Mouse (Mus musculus) liver, embryonic 13.5 days (tissue): ENCODE results near the gene Topors. TPM values are rescaled to one million over a fixed set of nuclear protein-coding genes. Genes with fewer than 3 reads are reported as not detected.
"Not testable (repeated sequence)": the region's sequence is repeated elsewhere in the genome, so short reads cannot be mapped to it uniquely, and the experiment has no call there.

Source experiments
- ATAC-seq: fragments of 200-750 bp; cut with Nextera tagmentation; 2 replicates; pipeline ENCODE4 v1.8.0; 2017; ENCODE audit warnings: low read depth, mild to moderate bottlenecking, moderate number of reproducible peaks, moderate library complexity
- DNase-seq: peaks from one replicate; pipeline ENCODE4 v3.0.0; 2022
- H3K27ac ChIP-seq: fragments of 300-500 bp; sonication (generic); 2 replicates; pipeline ENCODE4 v1.5.1; 2015; ENCODE audit warnings: moderate library complexity, mild to moderate bottlenecking, inconsistent platforms
- H3K27me3 ChIP-seq: fragments of 300-500 bp; sonication (generic); 2 replicates; pipeline ENCODE4 v1.6.1; 2015; ENCODE audit warnings: mild to moderate bottlenecking, inconsistent platforms
- H3K36me3 ChIP-seq: fragments of 300-500 bp; sonication (generic); 2 replicates; pipeline ENCODE4 v1.6.1; 2015; ENCODE audit warnings: mild to moderate bottlenecking, inconsistent platforms
- H3K4me1 ChIP-seq: fragments of 300-500 bp; sonication (generic); replicated peaks from 2 replicates; pipeline ENCODE4 v1.6.1; 2015; ENCODE audit warnings: inconsistent platforms
- H3K4me2 ChIP-seq: fragments of 300-500 bp; sonication (generic); 2 replicates; pipeline ENCODE4 v1.6.1; 2015; ENCODE audit warnings: inconsistent platforms, mild to moderate bottlenecking, moderate library complexity
- H3K4me3 ChIP-seq: fragments of 300-500 bp; sonication (generic); replicated peaks from 2 replicates; pipeline ENCODE4 v1.5.1; 2015; ENCODE audit warnings: mild to moderate bottlenecking, inconsistent platforms
- H3K9ac ChIP-seq: fragments of 300-500 bp; sonication (generic); 2 replicates; pipeline ENCODE4 v1.6.1; 2015; ENCODE audit warnings: mild to moderate bottlenecking, inconsistent platforms
- H3K9me3 ChIP-seq: fragments of 300-500 bp; sonication (generic); replicated peaks from 2 replicates; pipeline ENCODE4 v1.6.1; 2016; ENCODE audit warnings: inconsistent platforms
- WGBS: fragments of 180-500 bp; shearing (Covaris S2); methylation state at CpG from one replicate; pipeline ENCODE4 v1.1.7; 2015; ENCODE audit not compliant: insufficient replicate concordance; 5-methylcytosine and 5-hydroxymethylcytosine counted together
- polyA plus RNA-seq: library from polyadenylated mRNA; unstranded; fragments of >200 nt; fragmentation: Nextera tagmentation; extraction: Ambion mirVana; gene quantifications from 2 replicates; pipeline ENCODE4 v1.2.1, GENCODE M21; 2015

Topors gene
- polyA plus RNA-seq, result 18.3 and 21.4 TPM in 2 replicates

- H3K9ac ChIP-seq, result peak within 1 kb of the TSS; percentile 91
- H3K27ac ChIP-seq, result peak within 1 kb of the TSS; percentile 93
- peak within 1 kb of the TSS; percentile 96 for H3K4me2 ChIP-seq
- H3K27me3 ChIP-seq, result no peaks in the 10 kb centered on the region
- WGBS, result 0% methylated on average over 38 of the region's 38 CpGs
- peaks cover 36% of the 10 kb centered on the region for H3K36me3 ChIP-seq
- peaks cover 35% of the 10 kb centered on the region for H3K4me1 ChIP-seq
- ATAC-seq (peak; percentile 93), DNase-seq (peak; percentile 92)
- peak within 1 kb of the TSS; percentile 73 for H3K4me3 ChIP-seq
- H3K9me3 ChIP-seq, result no peaks in the 10 kb centered on the region
Observed at GRCm38 (mm10) chr4:40269430-40270032, at the start of gene Topors, which contains the start of gene Smim27. Gene Topors (minus strand): TSS chr4:40269850. Gene Smim27 (plus strand): TSS chr4:40269579.

- no peaks in the 10 kb centered on the region for H3K27me3 ChIP-seq
- no peak overlapping the region for H3K4me3 ChIP-seq
- no peak overlapping the region for H3K4me2 ChIP-seq
- 65% methylated on average over 3 of the region's 3 CpGs for WGBS
- no peak for DNase-seq
- ATAC-seq, result no peak
- no peaks in the 10 kb centered on the region for H3K36me3 ChIP-seq
- no peaks in the 10 kb centered on the region for H3K9me3 ChIP-seq
- no peak overlapping the region for H3K27ac ChIP-seq
- H3K9ac ChIP-seq, result no peak overlapping the region
- 0 out of 2 replicates have a peak, but pooled peaks cover 2% of the 10 kb centered on the region for H3K4me1 ChIP-seq
Observed at GRCm38 (mm10) chr4:40317404-40317803, 47.8 kb upstream of the Topors start.

- no peak overlapping the region for H3K9ac ChIP-seq
- ATAC-seq (no peak), DNase-seq (no peak)
- no peak overlapping the region for H3K4me3 ChIP-seq
- no peak overlapping the region for H3K27ac ChIP-seq
- 37% methylated on average over 6 of the region's 6 CpGs for WGBS
- H3K36me3 ChIP-seq, result no peaks in the 10 kb centered on the region
- peaks cover 22% of the 10 kb centered on the region for H3K4me1 ChIP-seq
- no peaks in the 10 kb centered on the region for H3K27me3 ChIP-seq
- no peak overlapping the region for H3K4me2 ChIP-seq
- no peaks in the 10 kb centered on the region for H3K9me3 ChIP-seq
Observed at GRCm38 (mm10) chr4:40313026-40313425, 43.4 kb upstream of the Topors start.

DNA sequence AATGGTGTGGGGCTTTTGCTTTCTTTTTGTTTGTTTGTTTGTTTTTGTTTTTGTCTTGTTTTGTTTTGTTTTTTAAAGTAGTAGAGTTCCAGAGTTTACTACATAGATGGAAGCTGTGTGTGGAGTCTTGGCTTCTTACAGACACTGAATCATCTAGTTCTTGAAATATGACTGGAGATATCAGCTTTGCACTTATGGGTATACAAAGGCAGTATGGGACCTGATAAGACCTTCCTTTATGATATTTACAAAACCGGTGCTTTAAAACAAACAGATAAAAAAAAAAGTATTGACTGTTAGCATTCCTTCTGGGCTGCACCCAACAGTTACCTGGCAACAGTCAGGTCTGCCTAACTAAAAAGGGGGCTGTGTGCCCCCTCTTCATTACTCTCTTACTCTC, 42.6 kb upstream of the Topors start:
- peaks cover 22% of the 10 kb centered on the region for H3K4me1 ChIP-seq
- H3K9ac ChIP-seq, result no peak overlapping the region
- no peak overlapping the region for H3K4me2 ChIP-seq
- 9% methylated on average over 1 of the region's 1 CpGs for WGBS
- H3K9me3 ChIP-seq, result no peaks in the 10 kb centered on the region
- H3K4me3 ChIP-seq, result no peak overlapping the region
- no peak for DNase-seq
- no peaks in the 10 kb centered on the region for H3K36me3 ChIP-seq
- peak; percentile 63 for ATAC-seq
- H3K27ac ChIP-seq, result no peak overlapping the region
- no peaks in the 10 kb centered on the region for H3K27me3 ChIP-seq

GRCm38 (mm10) chr4:40310796-40311383, 41.2 kb upstream of the Topors start:
- H3K36me3 ChIP-seq, result no peaks in the 10 kb centered on the region
- H3K27ac ChIP-seq, result no peak overlapping the region
- H3K4me1 ChIP-seq, result peaks cover 22% of the 10 kb centered on the region
- no peak overlapping the region for H3K9ac ChIP-seq
- no peaks in the 10 kb centered on the region for H3K9me3 ChIP-seq
- H3K4me2 ChIP-seq, result no peak overlapping the region
- no peak overlapping the region for H3K4me3 ChIP-seq
- ATAC-seq, result no peak
- no peaks in the 10 kb centered on the region for H3K27me3 ChIP-seq
- DNase-seq, result no peak
- 73% methylated on average over 11 of the region's 11 CpGs for WGBS

- ATAC-seq, result no peak
- H3K4me2 ChIP-seq, result no peak overlapping the region
Observed at GRCm38 (mm10) chr4:40309682-40310081, 40.0 kb upstream of the Topors start.

GRCm38 (mm10) chr4:40302445-40303125, 32.9 kb upstream of the Topors start:
- Histone ChIP-seq H3K27me3 (0 out of 2 replicates have a peak, but pooled peaks cover 5% of the 10 kb centered on the region), H3K4me1 (peaks cover 10% of the 10 kb centered on the region), H3K9ac (no peak overlapping the region), H3K27ac (no peak overlapping the region), H3K9me3 (no peaks in the 10 kb centered on the region), H3K4me2 (no peak overlapping the region), H3K4me3 (no peak overlapping the region), H3K36me3 (no peaks in the 10 kb centered on the region)
- ATAC-seq, result no peak
- WGBS, result 48% methylated on average over 10 of the region's 10 CpGs
- no peak for DNase-seq

More at GRCm38 (mm10) chr4:40309682-40310081, 40.0 kb upstream of the Topors start:
- H3K36me3 ChIP-seq, result no peaks in the 10 kb centered on the region
- no peak overlapping the region for H3K4me3 ChIP-seq
- no peak overlapping the region for H3K9ac ChIP-seq
- peaks cover 22% of the 10 kb centered on the region for H3K4me1 ChIP-seq
- DNase-seq, result no peak
- H3K9me3 ChIP-seq, result no peaks in the 10 kb centered on the region
- no peaks in the 10 kb centered on the region for H3K27me3 ChIP-seq
- no peak overlapping the region for H3K27ac ChIP-seq

DNA sequence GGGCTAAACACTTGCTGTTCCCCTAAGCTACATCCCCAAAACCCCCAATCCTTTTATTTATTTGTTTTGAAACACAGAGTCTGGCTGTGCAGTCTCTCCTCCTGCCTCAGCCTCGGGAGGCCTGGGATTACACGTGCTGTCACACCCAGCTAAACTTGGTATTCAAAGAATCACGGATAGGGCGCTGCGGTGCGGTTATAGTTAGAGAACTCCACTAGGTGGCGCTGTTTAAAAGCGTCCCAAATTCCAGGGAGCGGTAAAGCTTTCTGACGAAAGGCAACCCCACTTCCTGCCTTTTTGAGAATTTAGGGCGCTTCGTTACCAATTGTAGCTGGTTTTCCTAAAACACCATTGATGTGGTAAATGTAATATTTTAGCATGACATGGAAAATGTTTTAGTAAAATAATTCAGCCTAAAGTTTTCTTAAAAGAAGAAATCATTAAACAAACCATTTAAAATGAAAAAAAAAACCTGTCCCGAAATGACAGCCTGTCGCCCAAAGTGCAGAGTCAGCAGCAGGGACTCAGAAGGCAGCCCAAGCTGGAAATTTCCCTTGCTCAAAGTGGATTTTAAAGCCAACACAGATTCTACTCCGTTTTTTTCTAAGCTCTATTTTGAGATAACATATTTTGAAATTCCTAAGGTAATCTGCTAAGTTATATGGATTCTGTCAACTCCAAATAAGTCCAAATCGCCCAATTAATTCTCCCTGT, 31.6 kb upstream of the Topors start:
- 8% methylated on average over 16 of the region's 16 CpGs for WGBS
- ATAC-seq, result 0 out of 2 replicates have a peak, but pooled peaks have one; percentile 23

GRCm38 (mm10) chr4:40299169-40299568, 29.5 kb upstream of the Topors start:
- Histone ChIP-seq H3K9me3 (0 out of 2 replicates have a peak, but pooled peaks cover 3% of the 10 kb centered on the region), H3K36me3 (no peaks in the 10 kb centered on the region), H3K27me3 (0 out of 2 replicates have a peak, but pooled peaks cover 5% of the 10 kb centered on the region), H3K4me3 (no peak overlapping the region), H3K9ac (no peak overlapping the region), H3K27ac (no peak overlapping the region), H3K4me1 (peaks cover 10% of the 10 kb centered on the region), H3K4me2 (no peak overlapping the region)
- 19% methylated on average over 5 of the region's 5 CpGs for WGBS
- DNase-seq (no peak), ATAC-seq (peak; percentile 29; the same call in 1 of the 2 replicates)

More for the DNA sequence above, 31.6 kb upstream of the Topors start:
- Histone ChIP-seq H3K4me2 (peak overlapping the region; percentile 38), H3K9me3 (no peaks in the 10 kb centered on the region), H3K4me1 (peaks cover 10% of the 10 kb centered on the region), H3K27me3 (0 out of 2 replicates have a peak, but pooled peaks cover 5% of the 10 kb centered on the region), H3K9ac (no peak overlapping the region), H3K4me3 (no peak overlapping the region), H3K36me3 (no peaks in the 10 kb centered on the region), H3K27ac (no peak overlapping the region)
- peak; percentile 47 for DNase-seq

- not testable (repeated sequence) for ATAC-seq, DNase-seq, H3K36me3 ChIP-seq, H3K4me1 ChIP-seq, H3K27me3 ChIP-seq, H3K4me3 ChIP-seq, H3K9ac ChIP-seq, H3K4me2 ChIP-seq, H3K27ac ChIP-seq
- peaks cover 16% of the 10 kb centered on the region; the same call in 1 of the 2 replicates for H3K9me3 ChIP-seq
- 75% methylated on average over 11 of the region's 11 CpGs for WGBS
Observed at GRCm38 (mm10) chr4:40291511-40291910, 21.9 kb upstream of the Topors start.

GRCm38 (mm10) chr4:40289046-40289445, 19.4 kb upstream of the Topors start:
- H3K27me3 ChIP-seq, result no peaks in the 10 kb centered on the region
- no peak overlapping the region for H3K4me2 ChIP-seq
- no peak overlapping the region for H3K27ac ChIP-seq
- no peak overlapping the region for H3K9ac ChIP-seq
- DNase-seq (no peak), ATAC-seq (no peak)
- 67% methylated on average over 2 of the region's 2 CpGs for WGBS
- no peak overlapping the region for H3K4me3 ChIP-seq
- H3K36me3 ChIP-seq, result no peaks in the 10 kb centered on the region
- H3K4me1 ChIP-seq, result no peaks in the 10 kb centered on the region
- peaks cover 11% of the 10 kb centered on the region; the same call in 1 of the 2 replicates for H3K9me3 ChIP-seq
